Mouse (Mus musculus): ENCODE data around the gene Trex2. TPM values are rescaled to one million over a fixed set of nuclear protein-coding genes. Genes with fewer than 3 reads are reported as not detected.
"Not testable (repeated sequence)": the region's sequence is repeated elsewhere in the genome, so short reads cannot be mapped to it uniquely, and the experiment has no call there.

Trex2 gene
- total RNA-seq, 2 experiments from 2014 or later: not detected

- DNase-seq (ENCODE audit: low spot score in 2 of 2): no peak
Measured at GRCm38 (mm10) chrX:73432850-73433249, 2.3 kb downstream of the Trex2 start.

GRCm38 (mm10) chrX:73430036-73430435 lies 5.1 kb downstream of the Trex2 start:
- DNase-seq (ENCODE audit: low spot score in 2 of 2): no peak

- no peak for DNase-seq (ENCODE audit: low spot score in 2 of 2)
Measured at GRCm38 (mm10) chrX:73412767-73413166, 22.4 kb downstream of the Trex2 start.

GRCm38 (mm10) chrX:73410880-73411517 lies 24.1 kb downstream of the Trex2 start, which contains the start of gene Zfp92:
TSS of gene Zfp92 (plus strand) at chrX:73411096.
- DNase-seq (ENCODE audit: low spot score in 2 of 2): peak in 1 of 2 experiments; percentile 19

GRCm38 (mm10) chrX:73401616-73402015 lies 33.5 kb downstream of the Trex2 start:
- DNase-seq (ENCODE audit: low spot score in 2 of 2): no peak

- DNase-seq (ENCODE audit: low spot score in 2 of 2): no peak
Measured at GRCm38 (mm10) chrX:73400951-73401350, 34.2 kb downstream of the Trex2 start.

- DNase-seq (ENCODE audit: low spot score in 2 of 2): not testable (repeated sequence)
Measured at GRCm38 (mm10) chrX:73398636-73399035, 36.5 kb downstream of the Trex2 start, which contains the start of gene Gm18336. TSS of gene Gm18336 (minus strand) at chrX:73398736.

GRCm38 (mm10) chrX:73396446-73396845 lies 38.7 kb downstream of the Trex2 start:
- DNase-seq (ENCODE audit: low spot score in 2 of 2): no peak

- DNase-seq (ENCODE audit: low spot score in 2 of 2): no peak
Measured at GRCm38 (mm10) chrX:73391481-73391880, 43.7 kb downstream of the Trex2 start.

GRCm38 (mm10) chrX:73384924-73385323 lies 50.2 kb downstream of the Trex2 start:
- no peak for DNase-seq (ENCODE audit: low spot score in 2 of 2)

- no peak for DNase-seq (ENCODE audit: low spot score in 2 of 2)
Measured at GRCm38 (mm10) chrX:73384419-73384818, 50.7 kb downstream of the Trex2 start.

Other genes starting within 250 kb of the Trex2 start
- 1 to 10 TPM; 4.1 to 7.0 TPM for gene Xlr3b, start 243.1 kb downstream of the Trex2 start, total RNA-seq (2021)
- gene Xlr4b, start 221.0 kb downstream of the Trex2 start, total RNA-seq (2021): under 1 TPM in 1 of 2 experiments, not detected in 1; 0.51 TPM
- 10 to 100 TPM; 13.4 to 15.2 TPM for gene F8a, start 207.1 kb downstream of the Trex2 start, total RNA-seq (2021)
- gene Xlr4c, start 192.2 kb downstream of the Trex2 start, total RNA-seq (2021): not detected
- gene Xlr3c, start 170.0 kb downstream of the Trex2 start, total RNA-seq (2021): not detected
- gene Xlr5a, start 142.4 kb downstream of the Trex2 start, total RNA-seq (2021): not detected
- not detected for gene Xlr5c, start 142.4 kb downstream of the Trex2 start, total RNA-seq (2021)
- not detected for gene Gm45015, start 98.5 kb downstream of the Trex2 start, total RNA-seq (2021)
- 10 to 100 TPM; 12.1 to 16.1 TPM for gene Zfp275, start 92.7 kb downstream of the Trex2 start, total RNA-seq (2021)
- under 1 TPM; 0.16 to 0.29 TPM for gene Gm18336, start 36.6 kb downstream of the Trex2 start, total RNA-seq (2021)
- gene Zfp92, start 24.2 kb downstream of the Trex2 start, total RNA-seq (2021): 1 to 10 TPM; 3.2 to 4.9 TPM
- 10 to 100 TPM; 18.4 to 19.7 TPM for gene Haus7, start 23.7 kb upstream of the Trex2 start, total RNA-seq (2021)
- gene Bgn, start 48.3 kb upstream of the Trex2 start, total RNA-seq (2021): 10 to 100 TPM; 48.6 to 48.8 TPM
- gene Atp2b3, start 67.7 kb upstream of the Trex2 start, total RNA-seq (2021): 10 to 100 TPM; 90.9 to 95.2 TPM
- under 1 TPM; 0.80 to 0.83 TPM for gene Dusp9, start 204.1 kb upstream of the Trex2 start, total RNA-seq (2021)
- 100 to 1,000 TPM; 126 to 138 TPM for gene Pnck, start 224.8 kb upstream of the Trex2 start, total RNA-seq (2021)
- gene Slc6a8, start 237.8 kb upstream of the Trex2 start, total RNA-seq (2021): 10 to 100 TPM; 77.3 to 81.8 TPM

Measured in layer of hippocampus, postnatal 10 days (tissue).